Mouse (Mus musculus) MEL-GATA-1-ER (cell line): ENCODE measurements at regions not wholly inside any gene's neighbourhood (a gene's known extent, or its start where the extent isn't known, plus 50 kb on each side); places are given as distances from the start of the nearest gene placed in this dataset.
"Not testable (repeated sequence)": the region's sequence is repeated elsewhere in the genome, so short reads cannot be mapped to it uniquely, and the experiment has no call there.

Experiments used
- DNase-seq: peaks from one replicate; pipeline ENCODE4 v3.0.0-alpha.2; 2012; ENCODE audit warnings: low read depth; ENCODE audit errors: extremely low read depth

DNA sequence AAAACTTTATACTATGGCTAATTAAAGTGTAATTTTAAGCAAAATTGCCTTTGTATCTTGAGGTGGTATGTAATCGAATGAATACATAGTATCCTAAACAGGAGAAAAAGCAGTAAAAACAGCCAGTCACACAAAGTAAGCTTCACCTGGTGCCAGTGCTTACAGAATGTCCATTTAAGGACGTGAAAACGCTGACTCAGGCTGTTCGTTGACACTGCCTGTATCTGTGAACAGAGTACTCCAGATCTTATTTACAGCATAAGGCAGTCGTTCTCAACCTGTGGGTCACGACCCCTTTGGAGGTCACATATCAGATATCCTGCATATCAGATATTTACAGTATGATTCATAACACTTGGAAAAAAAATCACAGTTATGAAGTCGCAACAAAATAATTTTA, 194.8 kb downstream of the Wdr20rt start:
- DNase-seq: no peak

- DNase-seq: no peak
Measured at GRCm38 (mm10) chr12:65424506-65424905, 199.2 kb downstream of the Wdr20rt start.

DNA sequence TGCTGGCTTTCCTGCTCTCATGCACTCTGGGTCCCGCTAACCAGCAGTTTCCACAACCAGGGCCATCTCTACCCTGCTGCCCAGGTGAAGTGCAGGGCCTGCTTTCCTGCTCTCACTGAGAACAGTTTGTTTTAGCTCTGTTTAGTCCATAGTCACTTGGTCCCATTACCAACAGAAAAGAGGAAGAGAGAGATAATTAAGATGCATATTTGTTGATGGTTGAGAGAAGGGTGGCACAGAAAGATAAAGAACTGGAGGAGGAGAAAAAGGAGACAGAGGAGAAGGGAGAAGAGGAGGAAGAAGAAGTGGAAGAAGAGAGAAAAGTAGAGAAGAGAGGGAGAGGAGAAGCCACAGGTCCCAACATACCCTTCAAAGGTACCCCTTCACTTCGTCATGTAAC, 200.1 kb downstream of the Wdr20rt start:
- peak; percentile 35 for DNase-seq

DNA sequence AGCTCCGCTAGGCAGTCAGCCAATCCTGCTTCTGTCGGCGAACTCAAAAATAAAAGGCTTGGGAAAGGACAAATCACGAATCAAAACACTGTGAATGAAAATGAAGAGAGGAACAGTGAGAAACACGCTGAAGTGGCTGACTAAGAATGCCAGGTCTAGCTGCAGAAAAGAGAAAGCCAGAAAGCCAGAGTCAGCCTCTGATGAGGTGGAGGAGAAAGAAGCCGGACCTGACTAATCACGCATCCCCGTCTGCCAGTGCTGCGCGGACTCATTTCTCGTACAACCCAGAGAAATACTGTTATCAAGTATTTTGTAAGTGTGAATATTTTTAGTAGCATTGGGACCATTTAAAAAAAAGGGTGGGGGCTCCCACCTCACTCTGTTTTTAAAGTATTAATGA, 201.6 kb downstream of the Wdr20rt start:
- DNase-seq: no peak

DNA sequence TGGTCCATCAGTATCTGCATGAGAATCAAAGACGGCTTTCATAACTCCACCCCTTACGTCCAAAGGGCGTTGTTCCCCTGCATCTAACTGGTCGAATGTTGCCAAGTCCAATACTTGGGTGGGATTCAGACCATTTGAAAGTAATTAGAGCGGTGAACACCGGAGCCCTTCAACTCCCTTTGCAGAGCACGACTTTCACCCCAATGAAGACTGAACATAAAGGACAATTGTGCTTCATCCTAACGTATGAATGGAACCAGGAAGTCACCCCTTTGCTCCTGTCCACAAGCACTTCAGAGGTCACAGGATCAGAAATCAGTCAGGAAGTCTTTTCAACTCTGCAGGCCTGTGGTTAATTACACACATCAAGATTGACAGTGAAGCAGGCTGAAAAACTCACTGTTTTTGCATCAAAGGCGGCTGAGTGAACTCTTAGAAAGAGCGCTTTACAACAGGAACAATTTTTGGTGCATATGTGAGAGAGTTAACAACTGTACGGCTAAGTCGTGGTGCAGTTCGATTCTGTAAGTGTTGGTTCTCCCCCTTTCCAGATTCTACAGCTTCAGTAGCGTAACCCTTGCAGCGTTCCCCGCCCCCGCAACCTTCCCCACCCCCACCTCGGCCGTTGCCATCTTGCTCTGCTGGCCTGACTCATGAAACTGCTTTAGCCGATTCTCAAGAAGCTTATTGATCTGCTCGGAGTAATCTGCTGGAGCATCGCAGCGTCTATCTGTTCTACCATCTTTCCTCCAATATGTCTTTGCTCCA, 203.1 kb downstream of the Wdr20rt start:
- no peak for DNase-seq

DNA sequence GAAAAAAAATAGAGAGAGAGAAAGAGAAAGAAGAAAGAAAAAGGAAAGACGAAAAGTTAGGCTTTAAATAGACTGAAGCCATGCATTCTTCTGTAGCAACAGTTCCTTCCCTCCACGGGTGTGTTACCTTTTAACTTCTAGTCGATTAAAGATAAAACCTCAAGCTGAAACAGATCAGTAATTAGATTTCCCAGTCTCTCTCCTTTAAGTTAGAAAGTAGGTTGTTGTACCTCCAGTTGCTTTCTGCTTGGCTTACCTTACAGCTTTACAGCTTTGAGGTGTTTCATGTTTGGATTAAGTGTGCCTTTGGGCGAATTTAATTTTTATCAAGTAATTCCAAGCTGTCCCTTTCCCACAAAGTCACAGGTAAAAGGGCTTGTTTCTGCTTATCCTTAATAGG, 225.5 kb downstream of the Wdr20rt start:
- DNase-seq: no peak

GRCm38 (mm10) chr12:65455683-65456082, 230.4 kb downstream of the Wdr20rt start:
- peak; percentile 15 for DNase-seq

- no peak for DNase-seq
Measured at GRCm38 (mm10) chr12:65456956-65457355, 231.6 kb downstream of the Wdr20rt start.

DNA sequence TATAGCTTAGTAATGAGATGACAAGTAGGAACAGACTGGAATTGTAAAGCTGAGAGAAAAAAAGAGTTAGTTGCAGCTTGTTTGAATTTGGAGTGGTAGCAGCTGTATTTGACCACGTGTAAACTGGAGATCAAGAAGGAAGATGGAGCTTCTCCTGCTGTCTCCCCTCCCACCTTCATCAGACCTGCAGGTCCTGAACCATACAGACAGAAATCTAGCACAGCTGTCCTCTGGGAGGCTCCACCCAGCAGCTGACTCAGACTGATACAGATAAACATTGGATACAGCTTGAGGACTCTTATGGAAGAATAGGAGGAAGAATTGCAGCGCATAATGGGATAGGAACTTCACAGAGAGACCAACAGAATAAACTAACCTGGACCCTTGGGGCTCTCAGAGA, 238.9 kb downstream of the Wdr20rt start:
- no peak for DNase-seq

DNA sequence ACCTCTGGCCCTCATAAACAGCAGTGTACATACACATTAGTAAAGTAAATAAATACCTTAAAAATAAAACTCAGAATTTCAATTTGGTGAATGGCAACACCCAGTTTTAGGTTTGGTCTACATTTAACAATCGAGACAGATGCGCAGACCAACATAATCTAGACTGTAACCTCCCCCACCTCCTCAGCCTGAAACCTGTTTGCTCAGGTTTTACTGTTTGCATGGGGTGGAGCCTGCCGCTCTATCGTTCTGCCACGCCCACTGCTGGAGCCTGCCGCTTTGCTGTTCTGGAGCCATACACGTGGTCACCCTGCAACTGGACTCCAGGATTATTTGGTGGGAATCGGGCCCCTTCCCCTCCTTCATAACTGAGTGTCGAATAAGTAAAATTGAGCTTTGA, 253.4 kb downstream of the Wdr20rt start:
- DNase-seq: not testable (repeated sequence)

DNA sequence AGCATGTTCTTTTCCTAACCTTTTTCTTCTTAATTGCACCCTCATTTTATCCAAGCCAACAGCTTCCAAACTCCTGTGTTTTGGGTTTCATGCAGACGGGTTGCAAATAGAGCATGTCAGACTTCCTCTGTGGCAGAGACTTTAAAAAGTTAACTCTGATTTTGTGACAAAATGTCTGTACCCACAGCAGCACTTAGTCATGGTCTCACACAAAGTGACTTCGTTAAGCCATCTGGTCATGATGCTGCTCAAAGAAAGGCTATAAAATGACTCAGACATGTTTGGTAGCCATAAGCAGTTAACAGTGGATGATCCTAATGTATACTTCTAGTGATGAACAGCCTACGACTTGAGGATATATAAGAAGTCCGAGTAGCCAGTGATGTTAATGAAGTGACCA, 255.5 kb downstream of the Wdr20rt start:
- DNase-seq: no peak

GRCm38 (mm10) chr12:65491092-65491491, 265.8 kb downstream of the Wdr20rt start:
- DNase-seq: no peak

DNA sequence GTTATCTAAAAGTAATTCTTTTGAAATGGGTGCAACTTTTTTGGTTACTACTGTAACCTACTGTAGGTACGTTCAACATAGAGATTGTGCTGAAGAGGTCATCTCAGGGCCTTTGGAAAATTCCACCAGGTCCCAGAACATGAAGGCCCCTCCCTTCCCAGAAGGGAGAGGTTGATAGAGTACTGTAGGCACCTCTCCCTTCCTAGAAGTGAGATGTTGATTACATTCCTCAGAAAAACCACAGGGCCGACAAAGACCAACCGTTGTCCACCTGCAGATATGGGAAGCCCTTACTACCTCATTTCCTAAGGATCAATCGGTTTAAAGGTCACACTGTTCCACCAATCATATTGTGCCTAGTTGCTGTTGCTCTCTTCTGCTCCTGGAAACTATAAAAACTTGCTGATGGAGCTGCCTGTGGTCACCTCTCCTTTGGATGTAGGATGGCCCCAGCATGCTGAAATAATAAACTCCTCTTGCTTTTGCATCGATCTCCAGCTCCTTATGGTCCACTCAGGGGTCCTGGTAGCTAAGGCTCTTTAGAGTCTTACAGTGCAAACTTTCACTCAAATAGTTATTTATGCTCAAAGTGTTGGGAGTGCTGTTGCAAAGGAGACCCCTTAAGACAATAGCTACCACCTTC, 269.2 kb downstream of the Wdr20rt start:
- peak; percentile 56 for DNase-seq

- DNase-seq: no peak
Measured at GRCm38 (mm10) chr12:65496613-65497012, 271.3 kb downstream of the Wdr20rt start.

DNA sequence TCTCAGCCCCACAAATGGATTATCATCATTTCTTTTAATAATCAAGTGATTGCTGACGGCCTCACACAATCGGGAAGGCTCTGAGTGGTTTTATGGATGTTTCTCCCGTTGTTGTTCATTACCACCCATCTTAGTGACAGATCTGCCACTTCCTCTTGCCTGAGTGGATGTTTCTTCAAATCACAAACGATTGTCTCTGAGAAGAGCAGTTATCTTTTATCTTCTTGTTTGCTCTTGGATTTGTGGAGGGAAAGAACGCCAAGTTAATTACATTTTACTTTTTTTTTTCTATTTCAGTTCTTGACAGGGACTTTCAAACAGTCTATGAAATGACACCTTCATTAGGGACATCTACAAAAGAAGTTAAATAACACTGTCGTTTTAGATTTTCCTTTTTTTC, 272.3 kb downstream of the Wdr20rt start:
- DNase-seq: no peak

DNA sequence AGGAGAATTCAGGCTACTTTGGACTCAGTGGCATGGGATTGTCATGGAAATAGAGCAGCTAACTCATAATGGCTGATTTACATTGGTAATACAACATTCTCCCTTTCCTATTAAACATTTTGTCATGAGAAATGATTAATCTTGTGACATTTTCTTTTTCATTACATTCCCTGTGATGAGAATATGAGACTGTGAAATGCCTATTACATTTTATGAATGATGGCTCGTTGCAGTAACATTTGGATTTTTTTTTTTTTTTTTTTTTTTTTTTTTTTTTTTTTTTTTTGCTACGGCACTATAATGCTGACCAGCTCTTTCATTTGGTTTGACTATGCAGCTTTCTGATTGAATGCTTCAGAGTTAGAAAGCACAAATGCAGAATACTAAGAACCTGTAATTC, 276.1 kb downstream of the Wdr20rt start:
- no peak for DNase-seq

- no peak for DNase-seq
Measured at GRCm38 (mm10) chr12:65502045-65502444, 276.7 kb downstream of the Wdr20rt start.

DNA sequence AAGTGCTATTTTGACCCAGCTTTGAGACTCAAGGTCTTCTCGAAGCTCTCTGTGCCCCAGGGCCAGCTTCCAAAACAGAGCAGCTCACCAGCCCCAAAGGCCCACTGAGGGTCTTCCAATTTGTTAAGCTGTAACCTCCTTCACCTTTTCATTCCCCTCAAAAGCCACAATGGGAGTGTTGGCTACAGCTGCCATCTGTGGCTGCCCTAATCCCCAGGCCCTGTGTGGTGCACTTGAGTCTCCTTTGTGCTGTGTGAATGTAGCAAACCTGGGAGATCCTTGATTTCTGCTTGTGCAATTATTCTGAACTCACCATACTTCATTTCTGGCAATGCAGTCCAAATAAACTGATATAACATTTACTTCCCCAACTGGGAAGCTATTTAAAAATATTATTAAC, 287.8 kb downstream of the Wdr20rt start:
- no peak for DNase-seq

DNA sequence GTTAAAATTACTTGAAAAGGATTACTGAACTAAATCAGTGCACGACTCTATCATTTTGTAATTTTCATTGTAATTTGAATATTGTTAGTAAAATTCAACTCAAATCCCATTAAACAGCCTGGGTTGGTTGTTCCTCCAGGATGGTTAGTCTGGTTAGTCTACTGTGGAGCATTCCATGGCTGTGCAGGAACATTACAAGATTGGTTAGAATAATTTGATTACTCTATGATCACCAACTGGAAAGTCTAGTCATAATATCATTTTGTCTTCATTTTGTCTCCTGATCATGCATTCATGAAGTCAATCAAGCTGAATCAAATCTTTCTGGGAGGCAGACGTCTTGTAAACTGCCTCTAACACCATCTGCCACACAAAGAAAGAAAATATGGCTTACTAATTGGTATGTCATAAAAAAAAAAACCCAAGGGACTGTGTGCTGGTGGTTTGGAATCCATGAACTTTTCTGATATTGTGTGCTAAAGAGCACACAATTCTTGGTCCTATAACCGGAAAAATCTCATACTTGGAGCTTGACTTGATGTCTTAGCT, 308.9 kb downstream of the Wdr20rt start:
- no peak for DNase-seq

DNA sequence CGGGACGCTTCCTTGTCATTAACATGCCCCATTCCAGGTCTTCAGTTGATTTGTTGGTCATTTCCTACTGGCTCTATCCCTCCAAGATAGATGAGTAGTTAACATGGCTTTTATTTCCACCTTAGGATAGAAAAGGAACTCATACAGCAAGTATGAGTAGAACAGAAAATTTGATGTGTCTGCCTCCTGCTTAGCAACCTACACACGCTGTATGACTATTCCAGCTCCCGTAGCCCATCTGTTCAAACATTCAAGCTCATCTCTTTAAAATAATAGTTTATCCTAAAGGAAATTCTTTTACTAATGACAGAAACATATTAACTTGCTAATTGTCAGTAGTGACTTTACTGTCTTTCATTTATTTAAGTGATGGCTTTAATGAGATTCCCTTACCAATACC, 323.0 kb downstream of the Wdr20rt start:
- DNase-seq: no peak

DNA sequence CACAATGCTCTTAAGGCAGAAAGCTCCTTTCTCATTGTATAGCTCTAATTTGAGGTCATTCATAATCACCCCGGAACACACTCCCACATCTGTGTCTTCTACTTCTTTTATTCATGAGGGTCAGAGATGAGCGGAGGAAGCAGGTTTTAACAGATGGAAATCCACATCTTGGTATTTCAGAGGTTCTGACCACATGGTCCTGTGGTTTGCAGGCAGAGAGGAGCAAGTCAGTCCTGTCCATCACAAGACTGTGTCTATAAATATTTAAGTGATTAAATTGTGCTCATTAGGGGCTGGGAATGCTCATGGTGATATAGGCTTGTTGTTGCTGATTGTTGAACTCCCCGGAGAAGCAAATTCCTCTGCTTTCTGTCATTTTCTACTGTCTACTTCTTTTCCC, 326.9 kb downstream of the Wdr20rt start:
- DNase-seq: no peak

GRCm38 (mm10) chr12:65559036-65559435, 333.7 kb downstream of the Wdr20rt start:
- no peak for DNase-seq

- peak; percentile 13 for DNase-seq
Measured at GRCm38 (mm10) chr12:65559809-65560208, 334.5 kb downstream of the Wdr20rt start.
